Mouse (Mus musculus): ENCODE measurements around the gene Dnah14. TPM values are rescaled to one million over a fixed set of nuclear protein-coding genes. Genes with fewer than 3 reads are reported as not detected.

Dnah14 gene
- total and polyA plus RNA-seq, 2 experiments from 2014 or later = 0.56 TPM; not detected in 1

DNA sequence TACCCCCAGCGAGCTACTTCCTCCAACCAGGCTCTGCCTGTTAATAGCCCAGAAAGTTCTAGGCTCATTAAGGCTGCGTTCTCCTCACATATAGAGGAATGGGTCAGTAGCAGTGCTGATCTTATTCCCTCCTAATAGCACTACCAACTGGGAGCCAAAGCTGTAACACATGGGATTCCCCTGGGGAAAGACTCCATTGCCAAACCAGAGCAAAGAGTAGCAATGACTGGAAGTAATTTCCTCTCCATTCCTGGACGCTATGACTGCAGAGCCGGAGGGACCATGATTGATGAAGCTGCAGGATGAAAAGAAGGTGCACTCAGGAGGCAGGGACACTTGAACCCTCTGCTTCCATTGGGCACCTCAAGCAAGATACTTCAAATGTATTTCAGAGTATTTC lies 274.1 kb downstream of the Dnah14 start:
- Histone ChIP-seq H3K27me3 (ENCODE audit: control insufficient read depth, insufficient read depth, low read length) (no peaks in the 10 kb centered on the region), H3K9ac (replicated peaks; ENCODE audit: low read depth, low read length) (no peak overlapping the region), H3K4me1 (ENCODE audit: control insufficient read depth, insufficient read depth) (peaks cover 13% of the 10 kb centered on the region; the same call in 1 of the 2 replicates), H3K9me3 (replicated peaks; ENCODE audit: control insufficient read depth, low read length) (no peaks in the 10 kb centered on the region), H3K4me3 (ENCODE audit: low read depth, low read length) (no peak overlapping the region), H3K4me2 (ENCODE audit: low read depth, low read length) (no peak overlapping the region), H3K27ac (ENCODE audit: low read depth) (no peak overlapping the region), H3K36me3 (replicated peaks; ENCODE audit: control insufficient read depth, insufficient read depth, low read length) (no peaks in the 10 kb centered on the region)
- DNase-seq (ENCODE audit: low spot score) (no peak), ATAC-seq (ENCODE audit: insufficient read depth, low read depth) (no peak)
- no peak for TF ChIP-seq CTCF (IDR thresholded peaks at IDR 0.05; ENCODE audit: low read depth)
- 78% methylated on average over 4 of the region's 4 CpGs for WGBS

GRCm38 (mm10) chr1:181851521-181852310 lies 275.4 kb downstream of the Dnah14 start:
- H3K27me3 ChIP-seq (ENCODE audit: control insufficient read depth, insufficient read depth, low read length) = no peaks in the 10 kb centered on the region
- WGBS = 50% methylated on average over 12 of the region's 12 CpGs
- H3K9me3 ChIP-seq (replicated peaks; ENCODE audit: control insufficient read depth, low read length) = no peaks in the 10 kb centered on the region
- peaks cover 13% of the 10 kb centered on the region; the same call in 1 of the 2 replicates for H3K4me1 ChIP-seq (ENCODE audit: control insufficient read depth, insufficient read depth)
- TF ChIP-seq EP300 (IDR thresholded peaks at IDR 0.05; ENCODE audit: low read depth) (no peak), CTCF (IDR thresholded peaks at IDR 0.05; ENCODE audit: low read depth) (no peak)
- H3K36me3 ChIP-seq (replicated peaks; ENCODE audit: control insufficient read depth, insufficient read depth, low read length) = no peaks in the 10 kb centered on the region
- peak overlapping the region; percentile 37; the same call in 1 of the 2 replicates for H3K4me3 ChIP-seq (ENCODE audit: low read depth, low read length)
- H3K9ac ChIP-seq (replicated peaks; ENCODE audit: low read depth, low read length) = peak overlapping the region; percentile 32
- H3K4me2 ChIP-seq (ENCODE audit: low read depth, low read length) = peak overlapping the region; percentile 54
- peak overlapping the region; percentile 76 for H3K27ac ChIP-seq (ENCODE audit: low read depth)
- peak; percentile 32; the same call in 1 of the 2 replicates for ATAC-seq (ENCODE audit: insufficient read depth, low read depth)
- no peak for DNase-seq (ENCODE audit: low spot score)

GRCm38 (mm10) chr1:181852466-181852865 lies 276.1 kb downstream of the Dnah14 start:
- H3K4me1 ChIP-seq (ENCODE audit: control insufficient read depth, insufficient read depth) = peaks cover 13% of the 10 kb centered on the region; the same call in 1 of the 2 replicates
- ATAC-seq (ENCODE audit: insufficient read depth, low read depth) (peak; percentile 45; the same call in 1 of the 2 replicates), DNase-seq (ENCODE audit: low spot score) (no peak)
- TF ChIP-seq CTCF (IDR thresholded peaks at IDR 0.05; ENCODE audit: low read depth) = no peak
- no peak for TF ChIP-seq EP300 (IDR thresholded peaks at IDR 0.05; ENCODE audit: low read depth)
- H3K27ac ChIP-seq (ENCODE audit: low read depth) = peak overlapping the region; percentile 76
- H3K4me3 ChIP-seq (ENCODE audit: low read depth, low read length) = peak overlapping the region; percentile 37
- peaks cover 4% of the 10 kb centered on the region; the same call in 1 of the 2 replicates for H3K9me3 ChIP-seq (replicated peaks; ENCODE audit: control insufficient read depth, low read length)
- no peaks in the 10 kb centered on the region for H3K36me3 ChIP-seq (replicated peaks; ENCODE audit: control insufficient read depth, insufficient read depth, low read length)
- peak overlapping the region; percentile 54 for H3K4me2 ChIP-seq (ENCODE audit: low read depth, low read length)
- 26% methylated on average over 13 of the region's 13 CpGs for WGBS
- H3K9ac ChIP-seq (replicated peaks; ENCODE audit: low read depth, low read length) = peak overlapping the region; percentile 32
- no peaks in the 10 kb centered on the region for H3K27me3 ChIP-seq (ENCODE audit: control insufficient read depth, insufficient read depth, low read length)

DNA sequence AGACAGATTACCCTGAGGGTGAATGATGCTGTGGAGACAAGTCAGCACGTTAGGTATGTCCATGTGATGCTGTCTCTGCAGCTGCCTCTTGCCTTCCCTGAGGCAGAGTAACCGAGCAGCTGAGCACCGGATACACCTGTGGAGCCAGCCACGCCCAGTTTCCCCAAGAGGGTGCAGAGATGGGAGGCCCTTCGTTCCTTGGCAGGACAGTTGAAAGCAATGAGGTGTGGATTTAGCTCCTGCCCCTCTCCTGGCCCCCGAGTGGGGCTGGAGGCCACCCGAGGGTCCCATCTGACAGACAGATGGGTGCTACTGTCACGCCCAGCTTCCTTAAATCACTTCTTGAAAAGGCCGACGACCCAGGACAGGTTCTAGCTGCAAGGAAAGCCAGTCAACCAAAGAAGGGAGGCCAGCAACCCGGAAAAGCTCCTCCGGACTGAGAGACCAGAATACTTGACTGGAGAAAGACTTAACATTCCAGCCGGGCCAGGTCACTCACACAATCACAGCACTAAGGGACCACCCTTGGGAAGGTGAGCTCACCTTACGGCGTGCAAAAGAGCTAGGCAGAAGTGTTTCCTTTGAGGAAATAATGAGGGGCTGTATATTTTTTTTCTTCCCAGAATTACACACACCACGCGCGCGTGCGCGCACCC lies 276.9 kb downstream of the Dnah14 start:
- peaks cover 13% of the 10 kb centered on the region; the same call in 1 of the 2 replicates for H3K4me1 ChIP-seq (ENCODE audit: control insufficient read depth, insufficient read depth)
- H3K36me3 ChIP-seq (replicated peaks; ENCODE audit: control insufficient read depth, insufficient read depth, low read length) = no peaks in the 10 kb centered on the region
- peak overlapping the region; percentile 37 for H3K4me3 ChIP-seq (ENCODE audit: low read depth, low read length)
- no peak for ATAC-seq (ENCODE audit: insufficient read depth, low read depth)
- WGBS = 11% methylated on average over 16 of the region's 21 CpGs
- DNase-seq (ENCODE audit: low spot score) = no peak
- H3K4me2 ChIP-seq (ENCODE audit: low read depth, low read length) = peak overlapping the region; percentile 54
- no peaks in the 10 kb centered on the region for H3K27me3 ChIP-seq (ENCODE audit: control insufficient read depth, insufficient read depth, low read length)
- no peak overlapping the region for H3K9ac ChIP-seq (replicated peaks; ENCODE audit: low read depth, low read length)
- TF ChIP-seq CTCF (IDR thresholded peaks at IDR 0.05; ENCODE audit: low read depth) (no peak), EP300 (IDR thresholded peaks at IDR 0.05; ENCODE audit: low read depth) (no peak)
- peak overlapping the region; percentile 76 for H3K27ac ChIP-seq (ENCODE audit: low read depth)
- H3K9me3 ChIP-seq (replicated peaks; ENCODE audit: control insufficient read depth, low read length) = peaks cover 4% of the 10 kb centered on the region; the same call in 1 of the 2 replicates

DNA sequence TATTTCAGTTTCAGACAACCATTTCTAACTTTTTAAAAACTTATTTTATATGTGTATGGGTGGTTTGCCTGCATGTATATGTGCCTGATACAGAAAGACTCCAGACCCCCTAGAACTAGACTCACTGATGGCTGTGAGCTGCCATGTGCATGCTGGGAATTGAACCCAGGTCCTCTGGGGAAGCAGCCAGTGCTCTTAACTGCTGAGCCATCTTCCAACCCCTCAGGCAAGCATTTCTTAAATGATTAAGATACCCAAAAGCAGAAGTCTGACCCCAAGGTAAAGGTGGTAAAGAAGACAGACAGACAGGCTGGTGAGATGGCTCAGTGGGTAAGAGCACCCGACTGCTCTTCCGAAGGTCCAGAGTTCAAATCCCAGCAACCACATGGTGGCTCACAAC lies 278.5 kb downstream of the Dnah14 start:
- Histone ChIP-seq H3K27ac (ENCODE audit: low read depth) (no peak overlapping the region), H3K4me2 (ENCODE audit: low read depth, low read length) (no peak overlapping the region), H3K27me3 (ENCODE audit: control insufficient read depth, insufficient read depth, low read length) (no peaks in the 10 kb centered on the region), H3K36me3 (replicated peaks; ENCODE audit: control insufficient read depth, insufficient read depth, low read length) (no peaks in the 10 kb centered on the region), H3K4me3 (ENCODE audit: low read depth, low read length) (no peak overlapping the region), H3K9ac (replicated peaks; ENCODE audit: low read depth, low read length) (no peak overlapping the region), H3K9me3 (replicated peaks; ENCODE audit: control insufficient read depth, low read length) (peaks cover 4% of the 10 kb centered on the region; the same call in 1 of the 2 replicates), H3K4me1 (ENCODE audit: control insufficient read depth, insufficient read depth) (peaks cover 13% of the 10 kb centered on the region; the same call in 1 of the 2 replicates)
- no peak for DNase-seq (ENCODE audit: low spot score)
- 94% methylated on average over 2 of the region's 2 CpGs for WGBS
- no peak for ATAC-seq (ENCODE audit: insufficient read depth, low read depth)
- TF ChIP-seq CTCF (IDR thresholded peaks at IDR 0.05; ENCODE audit: low read depth) = no peak
- no peak for TF ChIP-seq EP300 (IDR thresholded peaks at IDR 0.05; ENCODE audit: low read depth)

Measured in heart, postnatal 0 days (tissue).